Mouse (Mus musculus) cerebellum, adult 2 months (tissue): ENCODE data around the gene Gbe1. TPM values are rescaled to one million over a fixed set of nuclear protein-coding genes. Genes with fewer than 3 reads are reported as not detected.

Experiments used
- DNase-seq, 2 experiments: peaks; one replicate each; pipeline ENCODE4 v3.0.0; 2021
- H3K27ac ChIP-seq: fragments of 200-500 bp; 2 replicates; pipeline ENCODE4 v1.5.1; 2012; ENCODE audit warnings: low read length, control low read depth, inconsistent platforms; ENCODE audit not compliant: insufficient read depth
- H3K27me3 ChIP-seq: fragments of 200-500 bp; 2 replicates; pipeline ENCODE4 v1.6.1; 2012; ENCODE audit warnings: inconsistent platforms, mild to moderate bottlenecking, low read length, moderate library complexity; ENCODE audit not compliant: control insufficient read depth, insufficient read depth
- H3K4me1 ChIP-seq: fragments of 200-500 bp; 2 replicates; pipeline ENCODE4 v1.6.1; 2011; ENCODE audit warnings: low read length; ENCODE audit not compliant: control insufficient read depth, insufficient read depth
- H3K4me3 ChIP-seq: fragments of 200-500 bp; replicated peaks from 2 replicates; pipeline ENCODE3; 2011; ENCODE audit warnings: mild to moderate bottlenecking, low read depth, low read length, control low read depth; ENCODE audit not compliant: insufficient read depth
- CTCF ChIP-seq: fragments of 200-500 bp; IDR thresholded peaks from 2 replicates; pipeline ENCODE4 v1.5.1; 2011; ENCODE audit warnings: low read depth, mild to moderate bottlenecking, control low read depth, low read length, moderate library complexity, borderline replicate concordance; ENCODE audit not compliant: insufficient read depth
- POLR2A ChIP-seq: fragments of 200-500 bp; IDR thresholded peaks from 2 replicates; pipeline ENCODE4 v1.6.1; 2011; ENCODE audit warnings: low read length, control low read depth, borderline replicate concordance; ENCODE audit not compliant: insufficient read depth
- whole genome bisulfite sequencing: fragments of 180-500 bp; shearing (Covaris S2); methylation state at CpG from one replicate; pipeline ENCODE4 v1.1.7; 2018; 5-methylcytosine and 5-hydroxymethylcytosine counted together
- polyA plus RNA-seq: library from polyadenylated mRNA; depleted of rRNA; stranded (reverse); fragments of >200 nt; gene quantifications from 2 replicates; pipeline ENCODE4 v1.2.3, GENCODE M21; 2012

Gene Gbe1
- polyA plus RNA-seq, 1 experiment: 10.2 TPM

- TF ChIP-seq CTCF (no peak), POLR2A (no peak)
- 89% methylated on average over 3 of the region's 3 CpGs for WGBS
- no peaks in the 10 kb centered on the region for H3K4me1 ChIP-seq
- no peak overlapping the region for H3K27ac ChIP-seq
- no peak for DNase-seq
- H3K27me3 ChIP-seq: no peaks in the 10 kb centered on the region
- H3K4me3 ChIP-seq: no peak overlapping the region
These were observed 23.9 kb downstream of the Gbe1 start for GRCm38 (mm10) chr16:70337661-70338060.

- no peak for TF ChIP-seq POLR2A
- no peak for TF ChIP-seq CTCF
- Histone ChIP-seq H3K27me3 (no peaks in the 10 kb centered on the region), H3K4me3 (no peak overlapping the region), H3K4me1 (no peaks in the 10 kb centered on the region), H3K27ac (no peak overlapping the region)
- no peak for DNase-seq
- WGBS: 67% methylated on average over 1 of the region's 1 CpGs
These were observed 30.7 kb downstream of the Gbe1 start for GRCm38 (mm10) chr16:70344496-70344895.

DNA sequence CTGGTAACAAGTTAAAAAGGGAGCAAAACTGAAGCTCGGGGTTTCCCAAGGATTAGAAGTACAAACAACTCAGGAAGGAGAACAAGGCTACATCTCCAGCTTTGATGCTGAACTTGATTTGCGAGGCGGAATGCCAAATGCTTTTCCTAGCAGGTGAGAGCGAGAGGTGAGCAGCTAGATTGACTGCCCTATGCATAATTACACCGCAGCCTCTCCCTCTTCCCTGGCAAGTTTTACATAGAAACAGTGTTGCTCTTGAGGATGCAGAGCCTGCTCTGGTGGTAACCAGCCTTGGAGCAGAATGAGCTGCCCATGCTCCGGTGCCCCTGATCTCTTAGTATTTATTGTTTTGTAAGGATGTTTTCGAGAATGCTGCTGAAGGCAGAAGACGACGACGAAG lies 31.9 kb downstream of the Gbe1 start:
- no peak for DNase-seq
- H3K4me3 ChIP-seq: no peak overlapping the region
- WGBS: 67% methylated on average over 10 of the region's 10 CpGs

DNA sequence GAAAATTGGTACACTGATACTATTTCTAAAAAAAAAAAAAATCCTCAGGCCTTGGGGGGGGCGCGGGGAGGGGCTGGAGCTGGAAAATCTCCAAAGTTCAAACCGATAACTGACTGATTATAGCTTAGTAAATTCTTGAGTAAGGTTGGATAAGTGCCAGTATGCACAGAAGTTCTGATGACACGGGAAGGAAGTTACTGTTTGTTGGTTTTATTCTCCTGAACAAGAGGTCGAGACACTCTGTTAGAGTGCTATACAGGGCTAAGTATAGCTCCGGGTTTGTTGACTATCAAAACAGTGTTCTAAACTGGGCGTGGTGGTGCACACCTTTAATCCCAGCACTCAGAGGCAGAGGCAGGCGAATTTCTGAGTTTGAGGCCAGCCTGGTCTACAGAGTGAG lies 36.3 kb downstream of the Gbe1 start:
- 70% methylated on average over 8 of the region's 8 CpGs for WGBS
- H3K27me3 ChIP-seq: no peaks in the 10 kb centered on the region
- no peak overlapping the region for H3K27ac ChIP-seq
- TF ChIP-seq CTCF (no peak), POLR2A (no peak)
- no peak overlapping the region for H3K4me3 ChIP-seq
- DNase-seq: no peak
- H3K4me1 ChIP-seq: no peaks in the 10 kb centered on the region; the same call in 1 of the 2 replicates

More for the DNA sequence above, 31.9 kb downstream of the Gbe1 start:
- no peak overlapping the region for H3K27ac ChIP-seq
- H3K4me1 ChIP-seq: no peaks in the 10 kb centered on the region
- TF ChIP-seq POLR2A (no peak), CTCF (no peak)
- no peaks in the 10 kb centered on the region for H3K27me3 ChIP-seq

DNA sequence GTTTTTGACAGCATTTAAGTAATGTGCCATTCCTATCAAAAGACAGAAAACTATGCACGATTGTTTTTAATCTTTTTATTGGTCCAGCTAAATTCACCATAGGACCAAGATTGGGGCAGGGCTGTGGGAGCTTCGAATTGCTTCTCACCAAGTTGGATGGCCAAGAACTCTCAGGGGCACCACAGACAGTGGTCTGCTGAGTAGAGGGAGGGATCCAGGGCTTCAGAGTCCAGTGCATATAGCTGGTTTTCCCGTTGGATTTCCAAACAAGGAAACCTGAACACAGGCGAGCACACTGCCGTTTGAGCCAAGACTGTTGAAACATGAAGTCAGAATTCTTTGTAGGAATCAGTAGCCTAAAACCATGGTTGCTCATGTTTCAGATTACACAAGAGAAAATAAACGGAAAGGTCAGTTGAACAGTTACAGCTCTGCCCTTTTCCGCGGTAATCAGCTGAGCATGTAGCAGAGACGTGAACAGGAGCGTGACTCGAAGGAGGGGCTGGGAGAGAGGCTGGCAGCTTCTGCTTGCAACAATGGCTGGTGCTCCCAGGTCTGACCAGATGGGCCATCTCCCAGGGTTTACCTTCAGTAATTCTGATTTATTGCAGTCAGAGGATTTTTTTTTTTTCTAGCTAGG lies 38.0 kb downstream of the Gbe1 start:
- WGBS: 35% methylated on average over 11 of the region's 11 CpGs
- H3K27ac ChIP-seq: no peak overlapping the region

GRCm38 (mm10) chr16:70352571-70352970 lies 38.8 kb downstream of the Gbe1 start:
- 44% methylated on average over 3 of the region's 3 CpGs for WGBS

More for the DNA sequence above, 38.0 kb downstream of the Gbe1 start:
- no peak for TF ChIP-seq POLR2A
- TF ChIP-seq CTCF: no peak
- peak overlapping the region; percentile 20 for H3K4me3 ChIP-seq
- peak in 1 of 2 experiments; percentile 9 for DNase-seq
- H3K27me3 ChIP-seq: no peaks in the 10 kb centered on the region
- no peaks in the 10 kb centered on the region; the same call in 1 of the 2 replicates for H3K4me1 ChIP-seq

DNA sequence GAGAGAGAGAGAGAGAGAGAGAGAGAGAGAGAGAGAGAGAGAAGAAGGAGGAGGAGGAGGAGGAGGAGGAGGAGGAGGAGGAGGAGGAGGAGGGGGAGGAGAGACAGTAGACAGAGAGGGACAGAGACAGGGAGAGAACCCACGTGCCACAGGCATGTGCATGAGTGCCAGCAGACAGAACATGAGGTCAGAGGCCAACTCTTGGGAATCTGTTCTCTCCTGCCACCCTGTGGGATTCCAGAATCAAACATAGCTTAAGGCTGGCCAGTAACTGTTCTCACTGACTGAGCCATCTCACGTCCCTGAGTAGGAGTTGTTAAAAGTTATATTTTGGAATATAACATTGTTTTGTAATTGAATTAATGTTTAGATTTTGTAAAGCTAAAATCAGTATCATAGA lies 39.3 kb downstream of the Gbe1 start:
- H3K27ac ChIP-seq: no peak overlapping the region
- no peaks in the 10 kb centered on the region; the same call in 1 of the 2 replicates for H3K4me1 ChIP-seq
- no peak overlapping the region for H3K4me3 ChIP-seq
- H3K27me3 ChIP-seq: no peaks in the 10 kb centered on the region
- TF ChIP-seq POLR2A: no peak
- no peak for TF ChIP-seq CTCF
- DNase-seq: peak in 1 of 2 experiments; percentile 9
- 20% methylated on average over 2 of the region's 2 CpGs for WGBS

More at GRCm38 (mm10) chr16:70352571-70352970, 38.8 kb downstream of the Gbe1 start:
- no peak overlapping the region for H3K27ac ChIP-seq
- H3K27me3 ChIP-seq: no peaks in the 10 kb centered on the region
- H3K4me1 ChIP-seq: no peaks in the 10 kb centered on the region; the same call in 1 of the 2 replicates
- H3K4me3 ChIP-seq: no peak overlapping the region
- DNase-seq: no peak
- TF ChIP-seq CTCF (no peak), POLR2A (no peak)

DNA sequence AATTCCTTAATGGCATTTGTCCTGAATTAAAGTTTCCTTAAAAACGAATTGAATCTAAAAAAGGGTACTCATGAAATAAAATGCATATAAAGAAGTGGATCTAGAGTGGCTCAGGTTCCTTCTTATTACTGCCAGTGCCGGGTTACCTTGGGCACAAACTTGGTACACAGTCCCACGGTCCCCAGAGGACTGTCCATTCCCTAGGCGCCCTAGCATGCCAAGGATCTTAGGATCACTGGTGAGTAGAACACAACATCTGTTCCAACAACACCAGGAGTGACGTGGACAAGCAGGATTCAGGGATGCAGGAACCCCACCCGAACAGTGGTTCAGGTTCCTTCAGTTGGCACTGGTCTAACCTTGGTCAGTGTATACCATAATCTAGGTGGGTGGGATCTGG lies 44.6 kb downstream of the Gbe1 start:
- H3K27ac ChIP-seq: no peak overlapping the region
- no peak overlapping the region for H3K4me3 ChIP-seq
- no peak for DNase-seq
- no peaks in the 10 kb centered on the region; the same call in 1 of the 2 replicates for H3K4me1 ChIP-seq
- TF ChIP-seq POLR2A (no peak), CTCF (no peak)
- no peaks in the 10 kb centered on the region for H3K27me3 ChIP-seq
- 90% methylated on average over 6 of the region's 6 CpGs for WGBS
